Mouse (Mus musculus) heart, embryonic 13.5 days (tissue): ENCODE results near the gene Zbtb17. TPM values are rescaled to one million over a fixed set of nuclear protein-coding genes. Genes with fewer than 3 reads are reported as not detected.

ENCODE experiments used
- ATAC-seq: fragments of 200-750 bp; cut with Nextera tagmentation; 2 replicates; pipeline ENCODE4 v1.8.0; 2017; ENCODE audit warnings: moderate TSS enrichment; ENCODE audit not compliant: insufficient number of reproducible peaks, low FRiP score, low TSS enrichment; ENCODE audit errors: extremely low read depth
- H3K27ac ChIP-seq: fragments of 300-500 bp; sonication (generic); replicated peaks from 2 replicates; pipeline ENCODE4 v1.5.1; 2015; ENCODE audit warnings: moderate library complexity, mild to moderate bottlenecking, inconsistent platforms
- H3K27me3 ChIP-seq: fragments of 300-500 bp; sonication (generic); replicated peaks from 2 replicates; pipeline ENCODE4 v1.6.1; 2015; ENCODE audit warnings: mild to moderate bottlenecking, inconsistent platforms
- H3K36me3 ChIP-seq: fragments of 300-500 bp; sonication (generic); 2 replicates; pipeline ENCODE4 v1.6.1; 2015; ENCODE audit warnings: mild to moderate bottlenecking, inconsistent platforms
- H3K4me1 ChIP-seq: fragments of 300-500 bp; sonication (generic); 2 replicates; pipeline ENCODE4 v1.6.1; 2015; ENCODE audit warnings: inconsistent platforms
- H3K4me2 ChIP-seq: fragments of 300-500 bp; sonication (generic); 2 replicates; pipeline ENCODE4 v1.6.1; 2015; ENCODE audit warnings: inconsistent platforms, mild to moderate bottlenecking, moderate library complexity
- H3K4me3 ChIP-seq: fragments of 300-500 bp; sonication (generic); 2 replicates; pipeline ENCODE4 v1.5.1; 2015; ENCODE audit warnings: moderate library complexity, mild to moderate bottlenecking, inconsistent platforms
- H3K9ac ChIP-seq: fragments of 300-500 bp; sonication (generic); 2 replicates; pipeline ENCODE4 v1.6.1; 2015; ENCODE audit warnings: inconsistent platforms, mild to moderate bottlenecking, moderate library complexity
- H3K9me3 ChIP-seq: fragments of 300-500 bp; sonication (generic); 2 replicates; pipeline ENCODE4 v1.6.1; 2016; ENCODE audit warnings: inconsistent platforms
- WGBS: fragments of 180-500 bp; shearing (Covaris S2); methylation state at CpG from one replicate; pipeline ENCODE4 v1.1.7; 2015; ENCODE audit warnings: mixed read lengths; 5-methylcytosine and 5-hydroxymethylcytosine counted together
- polyA plus RNA-seq: library from polyadenylated mRNA; unstranded; fragments of >200 nt; fragmentation: Nextera tagmentation; extraction: Ambion mirVana; gene quantifications from 2 replicates; pipeline ENCODE4 v1.2.1, GENCODE M21; 2015

Gene Zbtb17
- polyA plus RNA-seq: 23.3 and 23.4 TPM in 2 replicates

DNA sequence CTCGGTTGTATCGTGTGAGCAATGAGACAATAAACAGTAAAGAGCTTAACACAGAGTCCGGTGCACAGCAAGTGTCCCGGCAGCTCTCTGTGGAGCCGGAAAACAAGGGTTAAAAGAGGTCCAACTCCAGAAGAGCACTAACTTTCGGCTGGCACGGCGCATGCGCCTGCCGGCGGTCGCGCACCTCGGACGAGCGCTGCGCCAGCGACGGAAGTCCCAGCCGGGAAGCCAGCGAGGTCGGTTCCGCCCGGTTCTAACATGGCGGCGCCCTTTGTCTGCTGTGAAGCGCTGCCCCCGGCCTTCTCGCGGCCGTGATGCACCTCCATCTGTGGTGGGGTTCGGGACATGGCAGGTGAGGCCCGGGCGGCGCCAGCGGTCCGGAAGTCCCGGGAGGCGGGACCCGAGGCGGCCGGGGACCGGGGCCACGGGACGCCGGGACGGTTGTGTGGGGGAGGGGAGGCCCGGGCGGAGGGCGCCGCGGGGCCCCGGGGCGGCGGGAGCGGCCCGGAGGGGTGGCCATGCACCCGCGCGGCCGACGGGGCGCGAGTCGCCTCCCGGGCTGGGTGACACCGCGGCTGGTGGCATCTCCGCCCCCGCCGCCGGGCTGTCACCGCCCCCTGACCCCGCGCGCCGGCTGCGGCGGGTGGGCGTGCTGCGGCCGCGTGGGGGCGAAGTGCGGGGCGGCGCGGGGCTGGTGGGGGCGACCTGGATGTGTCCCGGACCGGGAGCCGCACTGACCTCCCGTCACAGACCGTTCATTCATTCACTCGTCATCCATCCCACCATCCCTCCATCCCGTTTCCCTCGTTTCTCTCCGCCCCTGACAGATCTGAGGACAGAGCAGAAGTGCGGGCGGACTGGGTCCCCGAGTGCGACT is at the start of gene Zbtb17:
Gene Zbtb17, plus strand, starts transcription at position 204 of the 877 bp plus-strand sequence.
- Histone ChIP-seq H3K9ac (peak within 1 kb of the TSS; percentile 97), H3K27ac (peak within 1 kb of the TSS; percentile 80), H3K36me3 (peaks cover 34% of the 10 kb centered on the region), H3K27me3 (no peaks in the 10 kb centered on the region), H3K4me2 (peak within 1 kb of the TSS; percentile 89), H3K9me3 (no peaks in the 10 kb centered on the region), H3K4me3 (peak within 1 kb of the TSS; percentile 99), H3K4me1 (peaks cover 26% of the 10 kb centered on the region)
- peak; percentile 81 for ATAC-seq
- WGBS: under 1% methylated on average over 69 of the region's 102 CpGs

DNA sequence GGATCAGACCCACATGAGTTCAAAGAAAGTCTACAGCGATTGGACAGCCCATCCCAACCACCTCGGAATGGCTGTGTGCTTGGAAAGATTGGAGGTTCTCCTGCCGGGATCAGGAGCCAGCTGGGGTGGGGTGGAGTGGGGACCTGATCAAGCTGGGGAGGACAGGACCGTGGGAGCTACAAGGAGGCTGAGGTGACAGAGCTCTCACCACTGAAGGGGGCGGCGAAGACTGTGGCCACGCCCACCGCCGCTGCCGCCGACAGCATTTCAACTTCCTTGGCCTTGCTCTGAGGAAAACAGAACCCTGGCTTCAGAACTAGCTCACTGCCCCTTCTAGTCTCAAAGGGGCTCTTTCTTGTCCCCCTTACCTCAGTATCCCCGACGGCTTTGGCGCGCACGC is 49.7 kb upstream of the Zbtb17 start:
- Histone ChIP-seq H3K27ac (no peak overlapping the region), H3K4me1 (peaks cover 9% of the 10 kb centered on the region; the same call in 1 of the 2 replicates), H3K27me3 (peaks cover 51% of the 10 kb centered on the region), H3K4me2 (peak overlapping the region; percentile 58), H3K4me3 (peak overlapping the region; percentile 23), H3K36me3 (no peaks in the 10 kb centered on the region), H3K9ac (peak overlapping the region; percentile 63), H3K9me3 (no peaks in the 10 kb centered on the region)
- ATAC-seq: no peak
- 15% methylated on average over 16 of the region's 16 CpGs for WGBS

DNA sequence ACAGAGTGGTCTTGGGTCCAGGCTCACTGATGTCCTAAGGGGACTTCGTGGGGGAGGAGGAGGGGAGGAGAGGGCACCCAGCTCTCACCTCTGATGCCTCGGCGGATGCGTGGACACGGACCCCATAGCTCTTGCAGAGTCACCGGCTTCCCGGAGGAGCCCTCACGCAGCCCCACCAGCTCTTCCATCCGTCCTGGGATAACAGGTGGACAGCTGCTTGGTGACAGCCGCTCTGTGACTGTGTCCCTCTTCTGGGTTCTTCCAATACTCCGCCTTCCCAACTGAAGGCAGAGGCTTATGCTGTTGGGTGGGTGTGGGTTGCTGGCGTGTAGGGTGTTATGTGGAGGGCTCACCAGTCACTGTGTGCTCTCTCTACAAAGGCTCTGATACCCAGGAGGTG is 46.6 kb upstream of the Zbtb17 start:
- no peak for ATAC-seq
- Histone ChIP-seq H3K36me3 (no peaks in the 10 kb centered on the region), H3K4me2 (no peak overlapping the region), H3K4me1 (peaks cover 9% of the 10 kb centered on the region; the same call in 1 of the 2 replicates), H3K4me3 (no peak overlapping the region), H3K9me3 (no peaks in the 10 kb centered on the region), H3K9ac (no peak overlapping the region), H3K27me3 (peaks cover 38% of the 10 kb centered on the region), H3K27ac (no peak overlapping the region)
- WGBS: 75% methylated on average over 12 of the region's 12 CpGs

DNA sequence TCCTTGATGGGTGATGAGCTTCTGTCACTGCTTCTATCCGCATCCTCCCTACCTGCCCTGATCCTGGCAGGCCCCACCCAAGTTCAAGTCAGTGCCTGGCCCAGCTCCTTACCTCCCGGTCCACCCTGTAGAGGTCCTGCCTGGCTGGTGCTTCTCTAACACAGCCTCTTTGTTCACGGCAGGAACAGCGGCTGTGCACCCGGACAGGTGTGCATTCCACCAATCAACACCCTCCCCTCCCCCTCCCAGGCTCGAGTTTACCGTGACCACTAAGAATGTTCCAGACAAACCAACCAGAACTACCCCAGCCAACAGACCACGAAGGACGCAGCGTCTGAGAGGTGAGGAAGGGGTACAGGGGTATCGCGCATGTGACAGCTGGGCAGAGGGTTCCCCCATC is 45.9 kb upstream of the Zbtb17 start, which contains the start of gene Clcnka:
Gene Clcnka, minus strand, starts transcription at position 180 of the 400 bp plus-strand sequence.
- 49% methylated on average over 12 of the region's 12 CpGs for WGBS
- Histone ChIP-seq H3K27me3 (peaks cover 38% of the 10 kb centered on the region), H3K27ac (no peak within 1 kb of the TSS), H3K4me3 (no peak within 1 kb of the TSS), H3K36me3 (no peaks in the 10 kb centered on the region), H3K4me2 (no peak within 1 kb of the TSS), H3K4me1 (peaks cover 9% of the 10 kb centered on the region; the same call in 1 of the 2 replicates), H3K9me3 (no peaks in the 10 kb centered on the region), H3K9ac (no peak within 1 kb of the TSS; the same call in 1 of the 2 replicates)
- ATAC-seq: no peak

DNA sequence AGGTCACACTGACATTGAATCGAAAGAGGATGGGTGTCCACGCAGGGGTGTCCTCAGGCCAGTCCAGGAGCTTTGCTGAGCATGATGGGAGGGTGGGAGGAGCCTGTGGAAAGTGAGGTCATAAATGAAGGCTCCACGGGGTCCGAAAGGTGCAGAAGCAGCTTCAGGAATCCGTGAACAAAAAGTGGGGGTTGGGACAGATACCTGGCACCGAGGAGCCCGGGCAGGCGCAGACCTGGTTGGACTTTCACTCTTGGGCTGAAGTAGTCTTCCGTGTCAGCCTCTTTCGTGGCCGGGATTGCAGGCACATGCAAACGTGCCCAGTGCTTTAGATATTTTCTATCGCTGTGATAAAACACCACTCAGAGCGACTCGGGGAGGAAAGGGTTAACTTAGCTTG is 44.3 kb upstream of the Zbtb17 start:
- Histone ChIP-seq H3K9me3 (no peaks in the 10 kb centered on the region), H3K27ac (no peak overlapping the region), H3K4me1 (peaks cover 9% of the 10 kb centered on the region), H3K27me3 (peaks cover 37% of the 10 kb centered on the region), H3K36me3 (no peaks in the 10 kb centered on the region), H3K4me2 (no peak overlapping the region), H3K4me3 (no peak overlapping the region), H3K9ac (no peak overlapping the region)
- 78% methylated on average over 15 of the region's 15 CpGs for WGBS
- no peak for ATAC-seq

DNA sequence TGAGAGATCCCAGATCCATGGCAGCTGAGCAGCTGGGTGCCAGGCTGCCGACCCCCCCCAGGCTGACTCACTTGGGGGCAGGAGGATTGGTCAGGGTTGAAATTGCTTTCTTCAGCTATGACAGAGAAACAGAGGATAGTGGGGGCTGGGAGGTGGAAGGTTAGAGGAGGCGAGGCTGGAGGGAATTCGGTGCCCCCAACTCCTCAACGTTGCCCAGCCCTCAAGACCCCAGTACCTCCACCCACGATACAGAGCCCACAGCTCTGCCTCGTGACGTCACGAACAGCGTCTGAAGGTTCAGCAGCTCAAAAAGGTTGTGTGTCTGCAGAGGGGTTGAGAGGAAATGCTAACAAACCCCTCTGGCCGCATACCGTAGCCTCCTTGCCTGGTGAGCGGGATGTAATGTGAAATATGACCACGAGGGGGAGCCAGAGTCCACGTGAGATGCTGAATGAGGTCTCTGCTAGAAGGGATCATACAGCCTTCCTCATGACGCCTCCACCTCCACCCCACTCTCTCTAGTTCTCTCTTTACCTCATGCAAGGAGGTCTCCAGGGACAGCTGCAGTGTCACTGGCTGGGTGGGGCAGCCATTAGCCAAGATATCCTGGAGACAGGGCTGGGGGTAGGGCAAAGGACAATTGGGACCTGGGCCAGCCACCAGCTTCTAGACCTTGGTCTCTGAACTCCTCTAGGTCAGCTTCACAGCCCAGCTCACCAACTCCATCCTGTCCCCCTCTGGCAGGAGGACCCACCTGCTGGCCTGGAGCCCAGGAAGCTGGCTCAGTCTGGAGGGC is 39.7 kb upstream of the Zbtb17 start:
- Histone ChIP-seq H3K27me3 (peaks cover 12% of the 10 kb centered on the region), H3K36me3 (no peaks in the 10 kb centered on the region), H3K4me2 (peak overlapping the region; percentile 62), H3K4me1 (peaks cover 34% of the 10 kb centered on the region), H3K9ac (peak overlapping the region; percentile 73), H3K9me3 (no peaks in the 10 kb centered on the region), H3K27ac (peak overlapping the region; percentile 40; the same call in 1 of the 2 replicates), H3K4me3 (peak overlapping the region; percentile 18)
- ATAC-seq: peak; percentile 43; the same call in 1 of the 2 replicates
- 12% methylated on average over 15 of the region's 15 CpGs for WGBS

DNA sequence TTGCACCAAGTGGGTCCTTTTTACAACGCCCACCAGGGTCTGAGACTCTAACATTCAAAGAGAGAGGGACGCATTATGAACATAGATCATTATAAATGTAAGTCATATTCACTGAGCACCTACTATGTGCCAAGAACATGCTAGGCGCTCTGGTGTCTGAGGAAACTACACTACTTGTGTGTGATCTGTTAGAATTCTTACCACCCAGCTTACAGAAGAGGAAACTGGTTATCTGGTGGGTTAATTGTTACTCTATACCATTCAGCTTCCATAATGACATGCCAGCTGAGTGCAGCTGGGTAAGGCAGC is 39.2 kb upstream of the Zbtb17 start:
- H3K4me3 ChIP-seq: no peak overlapping the region
- no peaks in the 10 kb centered on the region for H3K36me3 ChIP-seq
- H3K9ac ChIP-seq: no peak overlapping the region
- ATAC-seq: no peak
- peaks cover 34% of the 10 kb centered on the region for H3K4me1 ChIP-seq
- H3K9me3 ChIP-seq: no peaks in the 10 kb centered on the region
- WGBS: 85% methylated on average over 3 of the region's 3 CpGs
- H3K27ac ChIP-seq: peak overlapping the region; percentile 40; the same call in 1 of the 2 replicates
- H3K27me3 ChIP-seq: peaks cover 13% of the 10 kb centered on the region
- H3K4me2 ChIP-seq: no peak overlapping the region

DNA sequence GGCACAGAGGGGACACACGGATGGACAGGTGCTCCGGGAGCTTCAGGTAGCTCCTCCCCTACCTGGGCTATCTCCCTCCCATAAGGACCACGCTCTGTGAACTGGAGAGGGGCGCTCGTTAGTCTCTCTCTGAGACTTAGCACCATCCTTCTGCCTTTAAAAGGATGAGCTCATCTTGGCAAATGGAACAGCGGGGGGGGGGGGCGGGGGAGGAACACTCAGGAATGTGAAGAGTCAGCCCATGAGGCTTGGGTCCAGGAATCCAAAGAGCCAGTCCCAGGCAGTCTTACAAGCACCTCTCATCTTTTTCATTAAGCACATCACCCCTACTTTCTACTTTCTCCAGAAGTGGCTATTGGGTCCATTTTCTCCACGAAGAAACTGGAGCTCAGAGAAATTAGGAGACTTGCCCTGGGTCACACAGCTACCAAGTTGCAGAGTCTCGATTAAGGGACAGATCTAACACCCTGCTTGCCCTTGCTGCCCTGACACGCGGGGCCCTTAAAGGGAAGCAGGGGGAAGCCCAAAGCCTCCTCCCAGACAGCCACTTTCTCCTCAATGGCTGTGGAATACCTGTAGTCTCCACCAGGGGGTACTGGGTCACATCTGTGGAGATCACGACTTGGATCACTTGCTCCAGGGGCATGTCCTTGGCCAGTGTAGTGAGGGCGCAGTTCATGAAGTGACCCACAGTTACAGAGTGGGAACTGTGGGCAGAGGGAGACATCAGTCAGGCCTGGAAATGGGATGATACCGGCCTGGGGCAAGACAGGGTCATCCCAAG is 37.7 kb upstream of the Zbtb17 start:
- Histone ChIP-seq H3K9me3 (no peaks in the 10 kb centered on the region), H3K4me2 (peak overlapping the region; percentile 30), H3K36me3 (no peaks in the 10 kb centered on the region), H3K27me3 (peaks cover 24% of the 10 kb centered on the region), H3K9ac (0 out of 2 replicates have a peak overlapping the region, but pooled peaks have one; percentile 1), H3K4me3 (no peak overlapping the region), H3K27ac (peak overlapping the region; percentile 33; the same call in 1 of the 2 replicates), H3K4me1 (peaks cover 39% of the 10 kb centered on the region)
- 26% methylated on average over 14 of the region's 14 CpGs for WGBS
- no peak for ATAC-seq

DNA sequence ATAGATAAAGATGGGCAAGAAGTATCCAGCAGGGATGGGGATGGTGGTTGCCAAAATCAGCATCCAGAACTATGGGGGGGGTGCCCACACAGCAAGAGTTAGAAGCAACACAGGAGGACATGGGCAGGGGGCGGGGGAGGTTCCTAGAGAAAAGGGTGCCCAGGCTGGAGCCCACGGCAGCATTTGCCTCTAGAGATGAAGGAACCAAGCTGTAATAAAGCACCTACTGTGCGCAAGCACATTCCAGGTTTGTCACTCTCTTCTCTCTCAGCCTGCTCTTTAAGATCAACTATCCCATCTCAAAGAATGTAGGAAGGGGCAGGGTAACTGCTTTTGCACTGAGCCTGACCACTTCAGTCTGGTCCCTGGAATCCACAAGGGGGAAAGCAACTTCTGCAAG is 35.9 kb upstream of the Zbtb17 start:
- H3K27me3 ChIP-seq: peaks cover 27% of the 10 kb centered on the region
- no peak overlapping the region for H3K9ac ChIP-seq
- 77% methylated on average over 3 of the region's 3 CpGs for WGBS
- H3K27ac ChIP-seq: no peak overlapping the region
- ATAC-seq: no peak
- H3K9me3 ChIP-seq: no peaks in the 10 kb centered on the region
- peaks cover 39% of the 10 kb centered on the region for H3K4me1 ChIP-seq
- no peaks in the 10 kb centered on the region for H3K36me3 ChIP-seq
- no peak overlapping the region for H3K4me3 ChIP-seq
- no peak overlapping the region for H3K4me2 ChIP-seq

DNA sequence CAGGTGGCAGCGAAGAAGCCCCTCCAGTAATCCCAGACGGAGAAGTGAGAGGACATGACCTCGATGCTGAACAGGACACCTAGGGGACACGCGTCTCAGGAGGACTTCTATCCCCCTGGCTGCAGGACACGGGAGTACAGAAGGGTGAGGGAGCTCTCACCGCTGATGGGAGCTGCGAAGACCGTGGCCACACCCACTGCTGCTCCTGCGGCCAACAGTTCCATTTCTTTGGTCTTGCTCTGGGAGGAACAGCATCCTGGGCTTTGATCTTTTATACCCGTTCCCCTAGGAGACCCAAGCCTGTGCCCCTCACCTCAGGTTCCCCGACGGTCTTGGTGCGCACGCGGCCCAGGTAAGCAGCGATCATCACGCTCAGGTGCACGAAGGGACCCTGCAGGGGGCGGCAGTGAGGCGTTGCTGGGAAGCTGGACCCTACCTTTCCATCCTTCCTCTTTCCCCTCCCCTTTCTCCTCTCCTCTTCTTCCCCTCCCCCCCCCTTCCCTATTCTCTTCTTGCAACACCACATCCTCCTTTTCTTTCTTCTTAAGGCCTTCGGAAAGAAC is 32.9 kb upstream of the Zbtb17 start:
- no peaks in the 10 kb centered on the region for H3K36me3 ChIP-seq
- H3K4me1 ChIP-seq: peaks cover 19% of the 10 kb centered on the region
- peak overlapping the region; percentile 28 for H3K4me2 ChIP-seq
- no peak overlapping the region for H3K27ac ChIP-seq
- no peaks in the 10 kb centered on the region for H3K9me3 ChIP-seq
- H3K4me3 ChIP-seq: no peak overlapping the region
- H3K9ac ChIP-seq: no peak overlapping the region
- 17% methylated on average over 22 of the region's 22 CpGs for WGBS
- no peak for ATAC-seq
- peaks cover 21% of the 10 kb centered on the region; the same call in 1 of the 2 replicates for H3K27me3 ChIP-seq
